Mouse (Mus musculus): Measurements from ENCODE around the gene Sfi1. TPM values are rescaled to one million over a fixed set of nuclear protein-coding genes. Genes with fewer than 3 reads are reported as not detected.
A peak's percentile ranks its signal among the peaks of the same experiment; 100 is the strongest.
"Not testable (repeated sequence)": the region's sequence is repeated elsewhere in the genome, so short reads cannot be mapped to it uniquely, and the experiment has no call there.

Sfi1 gene
- polyA plus RNA-seq, 1 experiment from 2014 or later: 9.9 TPM

DNA sequence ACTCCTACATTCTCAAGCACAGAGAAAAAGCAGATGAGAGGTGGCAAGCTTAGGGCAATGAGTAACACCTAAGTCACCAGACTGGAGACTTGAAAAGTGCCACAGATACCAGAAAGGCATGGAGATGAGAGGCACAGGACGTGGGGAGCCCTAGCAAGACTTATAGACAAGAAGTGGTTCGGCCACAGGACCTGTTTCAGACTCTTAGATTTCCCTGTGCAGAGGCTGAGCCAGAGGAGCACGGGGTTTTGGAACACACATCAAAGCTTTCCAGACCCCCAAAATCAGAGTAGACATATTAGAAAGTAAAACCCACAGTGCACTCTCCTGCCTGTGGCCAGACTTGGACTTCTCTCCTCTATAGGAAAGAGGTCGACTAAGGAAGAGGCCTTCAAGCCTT lies 12.0 kb downstream of the Sfi1 start:
- H3K36me3 ChIP-seq (ENCODE audit: control insufficient read depth, insufficient read depth, low read length); H3K9me3 ChIP-seq (ENCODE audit: control insufficient read depth, low read length); H3K4me1 ChIP-seq (ENCODE audit: control insufficient read depth, insufficient read depth, low read length); H3K27ac ChIP-seq (replicated peaks; ENCODE audit: low read depth, low read length); ATAC-seq (ENCODE audit: low read depth); H3K4me3 ChIP-seq (ENCODE audit: low read depth, low read length); H3K9ac ChIP-seq (ENCODE audit: low read depth, low read length); H3K4me2 ChIP-seq (ENCODE audit: low read depth, low read length); DNase-seq (ENCODE audit: low spot score); H3K27me3 ChIP-seq (replicated peaks; ENCODE audit: control insufficient read depth, insufficient read depth, low read length): not testable (repeated sequence)
- WGBS: 58% methylated on average over 4 of the region's 4 CpGs

DNA sequence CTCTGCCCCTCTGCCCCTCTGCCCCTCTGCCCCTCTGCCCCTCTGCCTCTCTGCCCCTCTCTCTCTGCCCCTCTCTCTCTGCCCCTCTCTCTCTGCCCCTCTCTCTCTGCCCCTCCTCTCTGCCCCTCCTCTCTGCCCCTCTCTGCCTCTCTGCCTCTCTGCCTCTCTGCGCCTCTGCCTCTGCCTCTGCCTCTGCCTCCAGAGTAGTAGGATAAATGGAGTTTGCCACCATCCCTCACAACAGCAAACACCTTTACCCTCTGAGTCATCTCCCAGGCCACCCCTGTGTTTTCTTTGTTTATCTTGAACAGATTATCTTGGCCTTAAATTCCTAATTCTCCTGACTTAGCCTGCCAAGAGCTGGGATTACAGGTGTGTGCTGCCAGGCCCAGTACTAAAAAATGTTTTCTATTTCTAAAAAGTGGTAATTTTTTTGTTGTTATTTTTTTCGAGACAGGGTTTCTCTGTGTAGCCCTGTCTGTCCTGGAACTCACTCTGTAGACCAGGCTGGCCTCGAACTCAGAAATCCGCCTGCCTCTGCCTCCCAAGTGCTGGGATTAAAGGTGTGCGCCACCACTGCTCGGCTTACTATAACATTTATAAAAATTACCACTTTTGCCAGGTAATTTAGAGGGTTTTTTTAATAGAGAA lies 12.6 kb downstream of the Sfi1 start:
- H3K36me3 ChIP-seq (ENCODE audit: control insufficient read depth, insufficient read depth, low read length); H3K27me3 ChIP-seq (replicated peaks; ENCODE audit: control insufficient read depth, insufficient read depth, low read length); H3K4me3 ChIP-seq (ENCODE audit: low read depth, low read length); ATAC-seq (ENCODE audit: low read depth); DNase-seq (ENCODE audit: low spot score); H3K9me3 ChIP-seq (ENCODE audit: control insufficient read depth, low read length); H3K9ac ChIP-seq (ENCODE audit: low read depth, low read length); H3K27ac ChIP-seq (replicated peaks; ENCODE audit: low read depth, low read length); H3K4me1 ChIP-seq (ENCODE audit: control insufficient read depth, insufficient read depth, low read length); H3K4me2 ChIP-seq (ENCODE audit: low read depth, low read length): not testable (repeated sequence)
- WGBS: 77% methylated on average over 6 of the region's 6 CpGs

DNA sequence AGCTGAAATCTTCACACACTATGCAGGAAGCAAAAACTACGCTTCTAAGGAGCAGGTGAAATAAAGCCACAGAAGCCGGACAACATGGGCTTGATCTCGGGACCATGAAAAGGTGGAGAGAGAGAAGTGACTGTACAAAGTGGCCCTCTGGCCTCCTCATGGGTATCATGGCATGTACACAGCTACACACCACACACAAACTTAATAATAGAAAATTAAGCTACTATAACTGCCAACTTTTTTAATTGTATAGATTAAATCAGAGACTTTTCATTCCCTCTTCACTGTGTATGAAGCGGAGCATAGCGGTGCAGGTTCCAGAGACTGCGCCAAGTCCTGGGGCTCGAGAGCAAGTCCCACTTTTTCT lies 13.6 kb downstream of the Sfi1 start:
- ATAC-seq (ENCODE audit: low read depth); H3K9ac ChIP-seq (ENCODE audit: low read depth, low read length); DNase-seq (ENCODE audit: low spot score); H3K9me3 ChIP-seq (ENCODE audit: control insufficient read depth, low read length); H3K27ac ChIP-seq (replicated peaks; ENCODE audit: low read depth, low read length); H3K27me3 ChIP-seq (replicated peaks; ENCODE audit: control insufficient read depth, insufficient read depth, low read length); H3K4me1 ChIP-seq (ENCODE audit: control insufficient read depth, insufficient read depth, low read length); H3K4me3 ChIP-seq (ENCODE audit: low read depth, low read length); H3K4me2 ChIP-seq (ENCODE audit: low read depth, low read length); H3K36me3 ChIP-seq (ENCODE audit: control insufficient read depth, insufficient read depth, low read length): not testable (repeated sequence)
- WGBS: 84% methylated on average over 7 of the region's 7 CpGs

DNA sequence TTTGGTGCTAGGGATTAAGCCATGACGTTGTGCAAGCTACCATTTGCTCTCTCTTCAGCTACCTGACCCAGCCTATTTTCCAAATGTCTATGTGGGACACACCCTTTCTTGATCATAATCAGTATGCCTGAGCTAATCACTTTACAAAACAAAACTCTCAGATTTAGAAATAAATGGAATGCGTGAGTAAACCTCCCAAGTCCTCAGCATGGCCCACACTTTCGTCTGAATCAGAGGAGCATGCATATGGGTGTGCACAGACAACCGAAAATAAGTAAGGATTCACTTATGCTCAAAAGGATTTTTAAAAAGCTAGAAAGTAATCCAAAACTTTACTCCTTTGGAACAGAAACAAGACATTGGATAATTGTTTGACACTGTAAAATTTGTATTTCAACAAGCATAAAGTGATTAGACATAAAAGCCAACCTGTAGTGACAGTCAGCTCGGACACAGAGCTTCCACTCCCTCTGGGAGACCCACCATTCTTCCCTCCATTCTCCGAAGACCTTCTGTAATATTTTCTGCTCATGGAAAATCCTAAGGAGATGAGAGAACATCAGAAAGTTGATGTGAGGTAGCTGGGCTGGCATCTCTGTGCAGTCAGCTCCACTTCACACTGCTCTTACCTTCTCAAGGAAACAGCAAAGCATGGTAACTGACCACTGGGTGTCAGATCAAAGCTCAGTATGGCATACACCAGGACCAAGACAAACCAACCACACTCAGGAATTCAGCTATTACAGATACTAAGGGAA lies 14.1 kb downstream of the Sfi1 start:
- H3K9me3 ChIP-seq (ENCODE audit: control insufficient read depth, low read length); H3K4me2 ChIP-seq (ENCODE audit: low read depth, low read length); DNase-seq (ENCODE audit: low spot score); ATAC-seq (ENCODE audit: low read depth); H3K4me1 ChIP-seq (ENCODE audit: control insufficient read depth, insufficient read depth, low read length); H3K36me3 ChIP-seq (ENCODE audit: control insufficient read depth, insufficient read depth, low read length); H3K27me3 ChIP-seq (replicated peaks; ENCODE audit: control insufficient read depth, insufficient read depth, low read length); H3K27ac ChIP-seq (replicated peaks; ENCODE audit: low read depth, low read length); H3K9ac ChIP-seq (ENCODE audit: low read depth, low read length); H3K4me3 ChIP-seq (ENCODE audit: low read depth, low read length): not testable (repeated sequence)
- WGBS: 81% methylated on average over 6 of the region's 6 CpGs

DNA sequence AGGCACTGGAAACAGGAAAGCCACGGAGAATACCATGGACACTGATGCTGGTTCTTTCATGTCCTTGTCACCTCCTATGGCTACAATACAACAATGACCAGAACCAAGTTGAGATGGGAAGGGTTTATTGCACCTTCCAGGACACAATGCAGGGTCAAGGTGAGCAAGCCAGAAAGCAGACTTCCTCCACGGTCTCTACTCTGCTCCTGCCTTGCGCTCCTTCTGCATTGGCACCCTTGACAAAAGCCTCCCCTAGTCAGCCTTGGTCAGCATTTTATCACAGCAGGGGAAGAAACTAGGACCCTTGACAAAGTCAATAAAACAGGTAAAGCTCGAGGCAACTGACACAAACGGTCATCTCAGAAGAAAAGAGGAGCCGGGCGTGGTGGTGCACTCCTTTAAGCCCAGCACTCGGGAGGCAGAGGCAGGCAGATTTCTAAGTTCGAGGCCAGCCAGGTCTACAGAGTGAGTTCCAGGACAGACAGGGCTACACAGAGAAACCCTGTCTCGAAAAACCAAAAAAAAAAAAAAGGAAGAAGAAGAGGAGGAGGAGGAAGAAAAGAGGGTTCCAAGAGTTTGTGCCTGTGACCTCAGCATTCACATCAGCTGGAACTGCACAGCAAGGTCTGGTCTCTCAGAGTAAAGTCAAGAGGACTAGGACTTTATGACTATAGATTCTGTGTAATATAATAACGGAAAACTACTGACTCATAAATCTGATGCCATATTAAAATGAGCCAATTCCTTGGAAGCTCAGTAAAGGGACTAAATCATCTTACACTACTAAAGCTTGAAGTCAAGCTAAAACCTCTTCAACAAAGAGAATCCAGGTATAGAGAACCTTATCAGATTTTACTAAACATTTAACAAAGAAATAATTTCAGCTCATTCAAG lies 19.6 kb downstream of the Sfi1 start:
- H3K36me3 ChIP-seq (ENCODE audit: control insufficient read depth, insufficient read depth, low read length); H3K9me3 ChIP-seq (ENCODE audit: control insufficient read depth, low read length); H3K4me3 ChIP-seq (ENCODE audit: low read depth, low read length); H3K4me2 ChIP-seq (ENCODE audit: low read depth, low read length); DNase-seq (ENCODE audit: low spot score); H3K9ac ChIP-seq (ENCODE audit: low read depth, low read length); H3K4me1 ChIP-seq (ENCODE audit: control insufficient read depth, insufficient read depth, low read length); H3K27me3 ChIP-seq (replicated peaks; ENCODE audit: control insufficient read depth, insufficient read depth, low read length); H3K27ac ChIP-seq (replicated peaks; ENCODE audit: low read depth, low read length): not testable (repeated sequence)
- WGBS: 81% methylated on average over 11 of the region's 11 CpGs
- peak; percentile 51; the same call in 1 of the 2 replicates for ATAC-seq (ENCODE audit: low read depth)

DNA sequence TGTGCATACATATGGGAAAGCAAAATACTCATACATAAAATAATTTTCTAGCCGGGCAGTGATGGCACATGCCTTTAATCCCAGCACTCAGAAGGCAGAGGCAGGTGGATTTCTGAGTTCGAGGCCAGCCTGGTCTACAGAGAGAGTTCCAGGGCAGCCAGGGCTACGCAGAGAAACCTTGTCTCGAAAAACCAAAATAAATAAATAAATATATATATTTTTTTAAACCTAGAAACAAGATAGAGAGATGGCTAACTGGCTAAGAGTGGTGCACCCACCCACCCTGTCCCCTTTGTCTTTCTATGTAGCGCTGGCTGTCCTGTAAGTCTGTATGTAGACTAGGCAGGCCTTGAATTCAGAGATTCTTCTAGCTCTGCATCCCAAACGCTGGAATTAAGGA lies 20.7 kb downstream of the Sfi1 start:
- H3K4me1 ChIP-seq (ENCODE audit: control insufficient read depth, insufficient read depth, low read length); H3K9ac ChIP-seq (ENCODE audit: low read depth, low read length); H3K27ac ChIP-seq (replicated peaks; ENCODE audit: low read depth, low read length); H3K9me3 ChIP-seq (ENCODE audit: control insufficient read depth, low read length); H3K4me2 ChIP-seq (ENCODE audit: low read depth, low read length); H3K36me3 ChIP-seq (ENCODE audit: control insufficient read depth, insufficient read depth, low read length); ATAC-seq (ENCODE audit: low read depth); DNase-seq (ENCODE audit: low spot score); H3K27me3 ChIP-seq (replicated peaks; ENCODE audit: control insufficient read depth, insufficient read depth, low read length); H3K4me3 ChIP-seq (ENCODE audit: low read depth, low read length): not testable (repeated sequence)
- WGBS: 43% methylated on average over 3 of the region's 6 CpGs

DNA sequence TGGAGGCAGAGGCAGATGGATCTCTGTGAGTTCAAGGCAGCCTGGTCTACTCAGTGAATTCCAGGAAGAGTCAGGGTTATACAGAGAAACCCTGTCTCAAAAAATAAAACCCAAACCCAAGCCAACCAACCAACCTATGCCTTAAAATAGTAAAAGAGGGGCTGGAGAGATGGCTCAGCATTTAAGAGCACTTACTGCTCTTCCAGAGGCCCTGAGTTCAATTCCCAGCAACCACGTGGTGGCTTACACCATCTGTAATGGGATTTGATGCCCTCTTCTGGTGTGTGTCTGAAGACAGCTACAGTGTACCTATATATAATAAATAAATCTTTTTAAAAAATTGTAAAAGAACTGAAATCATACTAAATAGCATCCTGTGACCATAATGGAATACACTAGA lies 21.3 kb downstream of the Sfi1 start:
- H3K4me3 ChIP-seq (ENCODE audit: low read depth, low read length); ATAC-seq (ENCODE audit: low read depth); H3K27ac ChIP-seq (replicated peaks; ENCODE audit: low read depth, low read length); DNase-seq (ENCODE audit: low spot score); H3K4me2 ChIP-seq (ENCODE audit: low read depth, low read length); H3K27me3 ChIP-seq (replicated peaks; ENCODE audit: control insufficient read depth, insufficient read depth, low read length); H3K4me1 ChIP-seq (ENCODE audit: control insufficient read depth, insufficient read depth, low read length); H3K9me3 ChIP-seq (ENCODE audit: control insufficient read depth, low read length); H3K9ac ChIP-seq (ENCODE audit: low read depth, low read length); H3K36me3 ChIP-seq (ENCODE audit: control insufficient read depth, insufficient read depth, low read length): not testable (repeated sequence)
- 69% methylated on average over 1 of the region's 1 CpGs for WGBS

DNA sequence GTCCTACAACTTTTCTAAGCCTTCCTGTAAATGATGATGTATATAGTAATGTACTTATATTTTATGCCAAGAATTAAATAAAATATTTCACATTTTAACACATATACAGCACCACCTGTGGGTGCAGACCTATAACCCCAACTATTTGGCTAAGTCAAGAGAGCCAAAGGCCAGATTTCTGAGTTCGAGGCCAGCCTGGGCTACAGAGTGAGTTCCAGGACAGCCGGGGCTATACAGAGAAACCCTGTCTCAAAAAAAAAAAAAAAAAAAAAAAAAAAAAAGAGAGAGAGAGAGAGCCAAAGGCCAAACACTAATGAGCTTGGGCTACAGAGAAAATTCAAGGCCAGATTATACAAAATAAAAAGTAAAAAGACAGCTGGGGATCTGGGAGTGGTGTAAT lies 24.2 kb downstream of the Sfi1 start:
- not testable (repeated sequence) for H3K36me3 ChIP-seq (ENCODE audit: control insufficient read depth, insufficient read depth, low read length); H3K27me3 ChIP-seq (replicated peaks; ENCODE audit: control insufficient read depth, insufficient read depth, low read length); H3K4me3 ChIP-seq (ENCODE audit: low read depth, low read length); ATAC-seq (ENCODE audit: low read depth); H3K4me1 ChIP-seq (ENCODE audit: control insufficient read depth, insufficient read depth, low read length); H3K27ac ChIP-seq (replicated peaks; ENCODE audit: low read depth, low read length); H3K9ac ChIP-seq (ENCODE audit: low read depth, low read length); H3K9me3 ChIP-seq (ENCODE audit: control insufficient read depth, low read length); H3K4me2 ChIP-seq (ENCODE audit: low read depth, low read length); DNase-seq (ENCODE audit: low spot score)
- WGBS: 72% methylated on average over 2 of the region's 2 CpGs
